Mouse (Mus musculus): ENCODE data around the gene Prss46. TPM values are rescaled to one million over a fixed set of nuclear protein-coding genes. Genes with fewer than 3 reads are reported as not detected.
A peak's percentile ranks its signal among the peaks of the same experiment; 100 is the strongest.

Prss46 gene
- polyA plus RNA-seq, 1 experiment from 2014 or later: 2.4 TPM

DNA sequence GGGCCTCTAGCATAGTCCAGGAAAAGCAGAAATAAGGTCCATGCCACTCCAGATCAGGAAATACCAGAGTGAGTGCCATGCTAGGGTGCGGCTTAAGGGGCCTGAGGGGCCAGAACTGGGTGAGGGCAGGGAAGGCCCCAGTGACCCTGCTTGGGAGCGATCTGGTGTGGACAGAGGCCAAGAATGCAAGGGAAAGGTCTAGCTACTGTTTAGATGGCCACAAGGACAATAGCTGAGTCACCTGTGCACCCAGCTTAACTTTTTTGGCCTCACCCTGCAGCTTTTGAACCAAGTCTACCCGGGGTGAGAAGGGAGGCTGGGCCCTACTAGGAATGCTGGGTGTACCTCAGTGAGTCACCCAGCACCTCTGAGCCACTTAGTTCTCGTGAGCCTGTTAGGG lies 36.5 kb downstream of the Prss46 start:
- ChIA-PET CTCF (interaction anchor here (0.7 to 1.3 kb wide), 2 partner anchors 10 to 99 kb away, joined by 3 to 4 read pairs; no protein-coding TSS in a partner anchor), POLR2A (interaction anchor here (1.0 kb wide), 3 partner anchors 10 to 99 kb away, joined by 3 to 4 read pairs (median 3); no protein-coding TSS in a partner anchor)
- no peaks in the 10 kb centered on the region for H3K27me3 ChIP-seq
- ATAC-seq: peak; percentile 68
- no peak for DNase-seq (ENCODE audit: low read depth, low spot score)
- no peak for TF ChIP-seq CTCF (IDR thresholded peaks at IDR 0.05)
- in situ Hi-C loops (cut with MboI; ENCODE audit: low pct_unique_long_range_greater_than_20kb): no loop called here

- no peak for TF ChIP-seq CTCF (IDR thresholded peaks at IDR 0.05)
- ATAC-seq (no peak), DNase-seq (ENCODE audit: low read depth, low spot score) (no peak)
- CTCF ChIA-PET: interaction anchor here (1.3 kb wide), 1 partner anchor 9 kb away, joined by 4 read pairs; no protein-coding TSS in a partner anchor
- in situ Hi-C loops (cut with MboI; ENCODE audit: low pct_unique_long_range_greater_than_20kb): no loop called here
- POLR2A ChIA-PET: no interaction called here
- H3K27me3 ChIP-seq: no peaks in the 10 kb centered on the region
These were observed 37.6 kb downstream of the Prss46 start for GRCm38 (mm10) chr9:110881953-110882352.

GRCm38 (mm10) chr9:110887388-110888303 lies 43.3 kb downstream of the Prss46 start:
- H3K27me3 ChIP-seq: no peaks in the 10 kb centered on the region

GRCm38 (mm10) chr9:110888935-110889334 lies 44.6 kb downstream of the Prss46 start:
- H3K27me3 ChIP-seq: no peaks in the 10 kb centered on the region
- ATAC-seq (no peak), DNase-seq (ENCODE audit: low read depth, low spot score) (no peak)
- CTCF ChIA-PET: interaction anchor here (1.0 kb wide), 1 partner anchor 47 kb away, joined by 3 read pairs; no protein-coding TSS in a partner anchor
- in situ Hi-C loops (cut with MboI; ENCODE audit: low pct_unique_long_range_greater_than_20kb): no loop called here
- POLR2A ChIA-PET: no interaction called here
- no peak for TF ChIP-seq CTCF (IDR thresholded peaks at IDR 0.05)

More at GRCm38 (mm10) chr9:110887388-110888303, 43.3 kb downstream of the Prss46 start:
- TF ChIP-seq CTCF (IDR thresholded peaks at IDR 0.05): no peak
- POLR2A ChIA-PET: no interaction called here
- CTCF ChIA-PET: no interaction called here
- ATAC-seq: no peak
- no peak for DNase-seq (ENCODE audit: low read depth, low spot score)
- in situ Hi-C loops (cut with MboI; ENCODE audit: low pct_unique_long_range_greater_than_20kb): no loop called here

DNA sequence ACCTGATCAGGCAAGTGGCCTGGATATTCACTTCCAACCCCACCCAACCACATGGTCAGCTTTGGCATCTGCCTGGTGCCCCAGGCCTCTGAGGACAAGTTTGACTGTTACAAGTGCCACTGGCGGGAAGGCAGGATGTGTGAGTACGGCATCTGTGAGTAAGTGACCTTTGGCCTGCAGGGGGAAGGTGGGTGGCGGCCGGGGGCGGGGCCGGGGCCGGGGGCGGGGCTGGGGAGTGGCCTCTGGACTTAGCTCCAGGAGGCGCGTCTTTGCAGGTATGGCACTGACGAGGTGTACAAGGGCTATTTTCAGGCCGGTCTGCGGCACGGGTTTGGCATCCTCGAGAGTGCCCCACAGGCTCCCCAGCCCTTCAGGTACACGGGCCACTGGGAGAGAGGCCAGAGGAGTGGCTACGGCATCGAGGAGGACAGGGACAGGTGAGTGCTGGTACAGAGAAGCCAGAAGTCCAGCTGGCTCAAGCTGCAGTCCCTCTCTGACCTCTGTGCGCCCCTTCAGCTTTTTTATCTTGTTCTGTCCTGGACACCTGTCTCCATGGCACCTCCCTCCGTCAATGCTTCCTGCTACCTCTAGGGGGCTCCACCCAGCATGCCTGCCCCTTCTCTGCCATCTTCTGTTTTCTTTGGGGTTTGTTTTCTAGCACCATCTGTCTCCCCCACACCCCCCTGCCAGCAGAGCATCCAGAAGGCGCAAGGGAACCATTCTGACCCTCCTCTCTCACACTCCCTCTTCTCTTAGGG lies 45.9 kb downstream of the Prss46 start:
- in situ Hi-C loops (cut with MboI; ENCODE audit: low pct_unique_long_range_greater_than_20kb): no loop called here
- H3K27me3 ChIP-seq: no peaks in the 10 kb centered on the region
- no peak for DNase-seq (ENCODE audit: low read depth, low spot score)
- CTCF ChIA-PET: interaction anchor here (1.0 to 1.1 kb wide), 2 partner anchors 9 to 46 kb away, joined by 3 to 4 read pairs; no protein-coding TSS in a partner anchor
- POLR2A ChIA-PET: interaction anchor here (1.4 kb wide), 1 partner anchor 10 kb away, joined by 4 read pairs; the partner anchor contains the start of genes Als2cl and Tmie
- TF ChIP-seq CTCF (IDR thresholded peaks at IDR 0.05): no peak
- no peak for ATAC-seq

GRCm38 (mm10) chr9:110891077-110891828 lies 46.9 kb downstream of the Prss46 start:
- TF ChIP-seq CTCF (IDR thresholded peaks at IDR 0.05): no peak
- H3K27me3 ChIP-seq: no peaks in the 10 kb centered on the region
- ChIA-PET POLR2A (interaction anchor here (1.4 kb wide), 1 partner anchor 11 kb away, joined by 4 read pairs; the partner anchor contains the start of genes Als2cl and Tmie), CTCF (interaction anchor here (1.1 to 1.9 kb wide), 2 partner anchors 10 to 31 kb away, joined by 4 to 7 read pairs; no protein-coding TSS in a partner anchor)
- no peak for DNase-seq (ENCODE audit: low read depth, low spot score)
- in situ Hi-C loops (cut with MboI; ENCODE audit: low pct_unique_long_range_greater_than_20kb): no loop called here
- no peak for ATAC-seq

DNA sequence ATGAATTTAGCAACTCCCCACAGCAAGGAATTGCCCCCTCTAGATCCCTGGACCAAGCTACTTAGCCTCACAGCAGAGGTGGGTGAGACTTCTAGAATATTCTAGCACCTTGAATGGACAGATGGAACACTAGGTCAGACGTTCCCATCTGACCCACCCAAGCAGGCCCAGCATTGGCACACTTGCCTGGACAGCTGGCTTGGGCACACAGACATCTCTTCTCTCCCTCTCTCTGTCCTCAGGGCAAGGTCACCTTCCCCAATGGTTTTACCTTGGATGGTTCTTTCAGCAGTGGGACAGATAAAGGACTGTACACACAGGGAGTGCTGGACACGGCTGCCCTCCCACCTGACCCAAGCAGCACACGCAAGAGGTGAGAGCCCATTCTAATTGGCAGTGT lies 48.2 kb downstream of the Prss46 start:
- ATAC-seq: no peak
- CTCF ChIA-PET: interaction anchor here (1.9 kb wide), 1 partner anchor 30 kb away, joined by 7 read pairs; no protein-coding TSS in a partner anchor

DNA sequence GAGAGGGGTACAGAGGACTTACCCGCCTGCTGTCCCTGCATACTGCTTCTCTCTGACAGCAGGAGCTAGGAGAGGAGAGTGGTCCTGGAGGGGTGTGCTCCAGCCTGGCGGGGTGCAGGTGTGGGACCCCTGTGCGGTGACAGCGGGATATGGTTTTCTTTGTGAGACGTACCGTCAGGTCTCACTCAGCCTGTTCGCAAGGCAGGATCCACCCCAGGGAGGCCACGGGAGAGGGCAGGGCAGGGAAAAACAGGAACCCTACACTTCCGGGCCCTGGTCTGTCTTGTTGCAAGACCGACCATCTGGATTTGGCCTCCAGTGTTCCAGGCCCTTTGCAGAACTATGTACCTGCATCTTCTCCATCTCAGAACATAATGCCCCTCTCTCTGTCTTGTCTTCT lies 49.1 kb downstream of the Prss46 start:
- ATAC-seq: no peak
- no peak for TF ChIP-seq CTCF (IDR thresholded peaks at IDR 0.05)
- no peak for DNase-seq (ENCODE audit: low read depth, low spot score)
- POLR2A ChIA-PET: no interaction called here
- in situ Hi-C loops (cut with MboI; ENCODE audit: low pct_unique_long_range_greater_than_20kb): no loop called here
- CTCF ChIA-PET: no interaction called here
- H3K27me3 ChIP-seq: no peaks in the 10 kb centered on the region

More for the DNA sequence above, 48.2 kb downstream of the Prss46 start:
- DNase-seq (ENCODE audit: low read depth, low spot score): no peak
- POLR2A ChIA-PET: no interaction called here
- H3K27me3 ChIP-seq: no peaks in the 10 kb centered on the region
- TF ChIP-seq CTCF (IDR thresholded peaks at IDR 0.05): no peak
- in situ Hi-C loops (cut with MboI; ENCODE audit: low pct_unique_long_range_greater_than_20kb): no loop called here

DNA sequence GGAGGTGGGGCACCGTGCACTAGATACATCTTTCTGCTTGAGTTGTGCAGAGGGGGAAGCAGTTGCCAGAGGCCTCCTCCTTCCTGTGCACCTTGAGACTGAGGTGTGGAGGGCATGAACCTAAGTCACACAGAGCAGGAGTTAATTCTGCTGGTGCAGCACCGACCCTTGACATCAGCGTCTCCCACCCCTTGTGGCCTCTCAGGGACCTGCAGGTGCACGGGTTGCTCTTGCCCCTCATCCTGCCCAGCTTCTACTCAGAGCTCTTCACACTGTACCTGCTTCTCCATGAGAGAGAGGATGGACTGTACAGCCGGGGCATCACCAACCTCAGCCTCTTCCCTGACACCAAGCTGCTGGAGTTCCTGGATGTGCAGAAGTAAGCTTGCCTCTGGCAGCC lies 51.2 kb downstream of the Prss46 start:
- H3K27me3 ChIP-seq: no peaks in the 10 kb centered on the region
- DNase-seq (ENCODE audit: low read depth, low spot score): no peak
- no peak for ATAC-seq
- ChIA-PET POLR2A (interaction anchor here (0.9 kb wide), 1 partner anchor 15 kb away, joined by 3 read pairs; no protein-coding TSS in a partner anchor), CTCF (interaction anchor here (1.0 kb wide), 1 partner anchor 48 kb away, joined by 3 read pairs; no protein-coding TSS in a partner anchor)
- no peak for TF ChIP-seq CTCF (IDR thresholded peaks at IDR 0.05)
- in situ Hi-C loops (cut with MboI; ENCODE audit: low pct_unique_long_range_greater_than_20kb): no loop called here

DNA sequence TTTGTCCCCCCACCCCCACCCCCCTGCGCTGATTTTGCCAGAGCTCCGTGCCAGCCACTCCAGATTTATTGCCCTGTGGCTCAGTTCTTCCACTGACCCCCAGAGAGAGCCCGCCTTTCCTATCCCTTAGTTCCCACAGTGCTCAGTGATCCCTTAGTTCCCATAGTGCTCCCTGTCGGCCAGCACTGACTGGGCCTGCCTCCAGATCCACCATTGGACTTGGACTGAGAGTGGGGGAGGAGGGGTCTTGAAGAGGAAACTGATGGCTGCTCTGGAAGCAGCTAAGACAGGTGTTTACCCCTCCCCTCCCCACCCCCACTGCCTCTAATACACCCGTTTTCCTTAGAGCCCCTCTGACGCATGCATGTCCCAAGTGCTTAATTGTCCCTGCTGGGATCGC lies 51.7 kb downstream of the Prss46 start:
- POLR2A ChIA-PET: no interaction called here
- DNase-seq (ENCODE audit: low read depth, low spot score) (no peak), ATAC-seq (no peak)
- H3K27me3 ChIP-seq: no peaks in the 10 kb centered on the region
- in situ Hi-C loops (cut with MboI; ENCODE audit: low pct_unique_long_range_greater_than_20kb): no loop called here
- TF ChIP-seq CTCF (IDR thresholded peaks at IDR 0.05): no peak
- CTCF ChIA-PET: no interaction called here
